Mouse (Mus musculus) heart, postnatal 36 days (tissue): ENCODE results near the gene Gm1140. TPM values are rescaled to one million over a fixed set of nuclear protein-coding genes. Genes with fewer than 3 reads are reported as not detected.
"Not testable (repeated sequence)": the region's sequence is repeated elsewhere in the genome, so short reads cannot be mapped to it uniquely, and the experiment has no call there.

ENCODE experiments used
- DNase-seq, 2 experiments: peaks; one replicate each; pipeline ENCODE4 v3.0.0; 2021 to 2022
- intact Hi-C: fragments of 180-260 bp; cut with DNase I; formaldehyde crosslinking; loops from one replicate; pipeline ENCODE4 v1.15.1; 2025
- total RNA-seq, 2 experiments: library from RNA; stranded (reverse); gene quantifications; 2 replicates each; pipeline ENCODE4 v1.2.3; 2021

Gm1140 gene
- not detected for total RNA-seq

GRCm38 (mm10) chrX:67693462-67693861 is at the start of gene Gm1140:
Gene Gm1140, minus strand, starts transcription at chrX:67693562.
- DNase-seq, intact Hi-C loops: not testable (repeated sequence)

- intact Hi-C loops, DNase-seq: not testable (repeated sequence)
Measured at GRCm38 (mm10) chrX:67695398-67695797, 2.0 kb upstream of the Gm1140 start, which contains the start of gene Gm14692. Gene Gm14692, plus strand, starts transcription at chrX:67695698.

Other genes with a start within 250 kb of the Gm1140 start
- not detected for gene Gm14692, start 2.1 kb upstream of the Gm1140 start, total RNA-seq
- not detected for gene 4933436I01Rik, start 227.9 kb upstream of the Gm1140 start, total RNA-seq